Mouse (Mus musculus) frontal cortex, adult 2 months (tissue): ENCODE data around the gene Ppm1h. TPM values are rescaled to one million over a fixed set of nuclear protein-coding genes. Genes with fewer than 3 reads are reported as not detected.
A peak's percentile ranks its signal among the peaks of the same experiment; 100 is the strongest.
"Not testable (repeated sequence)": the region's sequence is repeated elsewhere in the genome, so short reads cannot be mapped to it uniquely, and the experiment has no call there.

Experiments
- DNase-seq, 2 experiments: peaks; one replicate each; pipeline ENCODE4 v3.0.0; 2022; ENCODE audit warnings: low spot score in 1 of 2; ENCODE audit errors: extremely low spot score in 1 of 2
- polyA plus RNA-seq: library from polyadenylated mRNA; depleted of rRNA; stranded (reverse); fragments of >200 nt; gene quantifications from 2 replicates; pipeline ENCODE4 v1.2.3, GENCODE M21; 2012

The Ppm1h gene
- polyA plus RNA-seq, 1 experiment: 29.9 TPM

GRCm38 (mm10) chr10:122917648-122918324, 239.2 kb downstream of the Ppm1h start:
- DNase-seq: no peak

DNA sequence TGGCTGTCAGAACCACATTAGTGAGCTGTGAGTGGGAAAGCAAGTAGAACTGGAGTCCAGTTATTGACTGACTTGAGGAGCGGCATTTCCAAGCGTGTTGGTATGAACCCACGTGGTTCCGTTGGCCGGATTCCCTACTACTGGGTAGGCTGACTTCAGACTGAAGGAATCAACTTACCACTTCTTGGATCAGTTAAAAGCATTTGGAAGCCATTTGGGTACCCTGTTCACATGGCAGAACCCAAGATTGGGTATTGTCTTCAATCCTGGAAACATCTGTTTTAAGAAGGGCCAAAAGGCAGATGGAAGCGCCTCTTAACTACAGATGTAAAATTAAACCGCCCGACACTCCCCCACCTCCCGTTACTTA, 239.7 kb downstream of the Ppm1h start:
- no peak for DNase-seq

GRCm38 (mm10) chr10:122918754-122919153, 240.2 kb downstream of the Ppm1h start:
- DNase-seq: no peak

DNA sequence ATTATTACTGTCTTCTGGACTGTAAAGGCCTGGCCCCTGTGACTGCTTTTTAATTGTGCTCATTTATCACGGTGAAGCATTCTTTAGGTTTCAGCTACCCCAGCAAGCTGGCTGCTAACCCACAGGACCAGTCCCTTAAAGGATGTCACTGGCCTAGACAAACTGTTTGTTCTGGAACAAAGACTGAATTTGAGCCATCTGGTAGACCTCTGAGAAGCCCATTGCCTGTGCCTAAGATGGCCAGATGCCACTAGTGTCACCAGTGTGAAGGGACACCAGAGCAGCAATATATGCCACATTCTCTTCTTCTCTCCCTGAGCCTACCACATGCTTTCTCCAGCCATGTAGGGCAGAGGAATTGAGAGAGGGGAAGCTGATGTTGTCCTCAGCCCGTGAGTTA, 240.9 kb downstream of the Ppm1h start:
- no peak for DNase-seq

DNA sequence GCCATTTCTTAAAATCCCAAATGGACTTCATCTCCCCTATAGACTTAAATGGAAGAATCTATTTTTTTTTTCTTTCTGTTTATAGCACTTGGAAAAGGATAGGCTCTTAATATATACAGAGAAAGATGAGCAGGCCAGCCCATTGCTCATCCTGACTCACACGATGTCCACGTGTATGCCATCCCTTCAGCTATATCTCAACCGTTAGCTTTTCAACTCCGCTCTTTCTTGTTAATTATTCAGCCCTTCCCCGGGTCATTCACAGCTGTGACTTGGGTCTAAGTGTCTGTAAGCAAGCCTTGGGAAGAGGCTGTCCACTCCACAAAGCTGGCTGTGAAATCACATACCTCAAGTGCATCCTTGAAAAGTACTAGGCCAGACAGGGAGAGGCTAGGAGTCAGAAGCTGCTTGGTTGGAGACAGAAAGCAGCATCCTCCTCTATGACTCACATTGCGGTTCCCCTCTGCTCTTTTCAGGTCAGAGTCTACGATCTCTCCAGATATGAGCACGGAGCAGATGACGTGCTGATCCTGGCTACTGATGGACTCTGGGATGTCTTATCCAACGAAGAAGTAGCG, 241.7 kb downstream of the Ppm1h start:
- no peak for DNase-seq

- no peak for DNase-seq
These were observed 243.7 kb downstream of the Ppm1h start for GRCm38 (mm10) chr10:122922226-122922625.

- not testable (repeated sequence) for DNase-seq
These were observed 246.0 kb downstream of the Ppm1h start for GRCm38 (mm10) chr10:122924571-122924970.

DNA sequence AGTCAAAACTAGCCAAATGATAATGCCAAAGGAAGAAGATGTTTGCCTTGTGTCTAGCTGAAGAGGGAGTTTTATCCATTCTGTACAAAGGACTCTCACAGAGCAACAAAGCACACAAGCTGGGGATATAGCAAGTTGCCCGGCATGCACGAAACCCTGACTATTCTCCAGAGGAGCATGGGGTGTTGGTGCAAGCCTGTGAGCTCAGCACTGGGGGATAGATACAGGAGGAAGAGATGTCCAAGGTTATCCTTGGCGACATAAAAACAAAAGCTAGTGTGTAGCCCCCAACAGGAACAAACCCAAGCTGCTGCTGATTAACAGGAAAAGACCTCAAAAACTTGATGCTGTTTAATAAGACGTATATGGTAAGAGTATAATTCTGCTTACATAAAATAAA, 247.7 kb downstream of the Ppm1h start:
- no peak for DNase-seq

DNA sequence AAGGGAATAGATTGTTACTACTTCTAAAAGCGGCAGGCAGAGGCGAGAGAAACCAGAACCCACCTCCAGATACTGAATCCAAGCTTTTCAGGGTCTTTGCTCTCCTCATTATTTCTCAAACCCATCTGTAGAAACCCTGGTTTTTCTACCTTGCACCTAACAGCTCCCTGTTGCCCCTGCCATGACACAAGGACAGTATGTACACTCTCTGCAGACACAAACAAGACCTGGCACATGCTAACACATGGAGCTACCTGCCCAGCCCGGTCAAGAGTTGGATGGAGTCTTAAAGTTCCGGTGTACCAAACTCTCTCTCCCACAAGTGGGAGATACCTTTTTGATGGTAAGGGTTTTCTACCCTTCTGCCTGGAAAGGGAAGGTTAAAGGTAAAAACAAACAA, 252.0 kb downstream of the Ppm1h start:
- DNase-seq: no peak

DNA sequence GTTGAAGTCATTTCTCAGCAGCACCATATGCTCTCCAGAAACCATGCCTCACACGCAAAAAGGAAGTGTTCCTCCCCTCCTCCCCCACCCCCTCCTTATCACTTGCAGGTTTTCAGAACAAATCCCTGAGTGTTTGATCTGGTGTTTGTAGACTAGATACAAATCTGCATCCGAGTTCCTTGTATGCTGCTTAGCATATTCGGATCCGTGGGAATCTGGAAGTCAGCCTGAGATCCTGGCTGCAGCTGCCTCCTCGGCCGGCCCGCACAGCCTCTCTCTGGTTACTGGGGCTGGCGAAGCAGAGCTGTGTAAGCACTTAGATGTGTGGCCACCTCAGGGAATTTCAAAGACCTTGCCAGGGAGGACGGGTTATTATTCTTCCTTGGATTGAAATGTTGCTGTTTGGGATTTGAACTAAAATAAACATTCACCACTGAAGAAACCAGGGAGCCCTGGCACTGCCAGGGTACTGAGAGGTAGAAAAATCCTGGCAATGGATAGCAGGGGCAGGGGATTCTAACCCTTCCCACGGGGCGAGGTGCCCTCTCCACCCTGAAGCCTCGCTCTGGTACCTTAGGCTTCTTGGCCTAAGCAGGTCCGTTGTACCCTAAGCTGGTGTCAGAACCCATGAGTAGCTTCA, 252.8 kb downstream of the Ppm1h start:
- DNase-seq: peak in 1 of 2 experiments; percentile 80

- no peak for DNase-seq
These were observed 253.4 kb downstream of the Ppm1h start for GRCm38 (mm10) chr10:122931851-122932550.

GRCm38 (mm10) chr10:122933053-122933838, 254.7 kb downstream of the Ppm1h start:
- no peak for DNase-seq

GRCm38 (mm10) chr10:122935406-122935805, 256.8 kb downstream of the Ppm1h start:
- DNase-seq: not testable (repeated sequence)

DNA sequence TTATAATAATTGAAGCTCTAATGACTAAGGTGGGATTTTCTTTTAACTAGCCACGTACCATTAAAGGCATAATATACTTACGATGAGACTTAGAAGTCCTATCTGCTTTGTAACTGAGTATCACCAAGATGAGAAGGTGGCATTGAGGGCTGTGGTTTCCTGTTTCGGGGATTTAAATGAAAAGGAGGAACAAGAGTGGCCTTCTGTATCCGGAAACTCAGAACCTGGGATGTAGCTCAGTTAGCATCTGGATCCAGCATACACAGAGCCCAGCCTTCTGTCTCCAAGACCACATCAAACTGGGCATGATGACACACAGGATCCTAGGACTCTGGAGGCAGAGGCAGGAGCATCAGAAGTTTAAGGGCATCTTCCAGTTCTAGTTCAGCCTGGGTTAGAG, 258.8 kb downstream of the Ppm1h start:
- not testable (repeated sequence) for DNase-seq

- DNase-seq: no peak
These were observed 261.0 kb downstream of the Ppm1h start for GRCm38 (mm10) chr10:122939546-122939945.

GRCm38 (mm10) chr10:122942771-122943170, 264.2 kb downstream of the Ppm1h start:
- DNase-seq: no peak

GRCm38 (mm10) chr10:122943824-122944223, 265.3 kb downstream of the Ppm1h start:
- no peak for DNase-seq

DNA sequence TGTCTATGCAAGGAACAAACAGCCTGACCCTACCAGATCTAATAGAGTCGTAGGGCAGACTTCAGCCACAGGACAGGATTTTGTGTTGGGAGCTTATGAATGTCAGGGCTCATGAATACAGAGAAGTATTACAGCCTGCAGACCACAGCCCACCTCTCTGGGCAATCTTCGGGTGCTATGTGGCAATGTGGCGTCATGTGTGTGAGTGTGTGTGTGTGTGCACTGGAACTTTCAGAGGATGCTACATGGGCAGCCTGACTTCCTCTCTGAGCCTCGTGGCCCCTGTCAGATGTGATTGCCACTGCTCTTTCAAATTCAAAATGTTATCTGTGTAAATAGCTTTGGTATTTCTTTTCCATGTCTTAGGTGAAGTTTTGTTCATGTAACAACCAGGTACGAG, 266.3 kb downstream of the Ppm1h start:
- DNase-seq: no peak

- DNase-seq: no peak
These were observed 272.4 kb downstream of the Ppm1h start for GRCm38 (mm10) chr10:122950966-122951365.

GRCm38 (mm10) chr10:122953576-122953975, 275.0 kb downstream of the Ppm1h start:
- DNase-seq: no peak

GRCm38 (mm10) chr10:122957918-122958317, 279.4 kb downstream of the Ppm1h start:
- no peak for DNase-seq
